Mouse (Mus musculus): ENCODE measurements at regions not wholly inside any gene's neighbourhood (a gene's known extent, or its start where the extent isn't known, plus 50 kb on each side); places are given as distances from the start of the nearest gene placed in this dataset.

- DNase-seq (ENCODE audit: low spot score) = peak; percentile 7
Measured at GRCm38 (mm10) chr3:31394533-31394932, 84.4 kb upstream of the Slc7a14 start.

- DNase-seq (ENCODE audit: low spot score) = no peak
Measured at GRCm38 (mm10) chr3:31389955-31390354, 79.8 kb upstream of the Slc7a14 start.

GRCm38 (mm10) chr3:31375678-31376077 lies 65.5 kb upstream of the Slc7a14 start:
- DNase-seq (ENCODE audit: low spot score) = no peak

- DNase-seq (ENCODE audit: low spot score) = no peak
Measured at GRCm38 (mm10) chr3:31374061-31374460, 63.9 kb upstream of the Slc7a14 start.

- DNase-seq (ENCODE audit: low spot score) = no peak
Measured at GRCm38 (mm10) chr3:31368259-31368658, 58.1 kb upstream of the Slc7a14 start.

All from heart, adult 8-10 months (tissue).